Mouse (Mus musculus): ENCODE measurements around the gene Shroom3.

Gene Shroom3

DNA sequence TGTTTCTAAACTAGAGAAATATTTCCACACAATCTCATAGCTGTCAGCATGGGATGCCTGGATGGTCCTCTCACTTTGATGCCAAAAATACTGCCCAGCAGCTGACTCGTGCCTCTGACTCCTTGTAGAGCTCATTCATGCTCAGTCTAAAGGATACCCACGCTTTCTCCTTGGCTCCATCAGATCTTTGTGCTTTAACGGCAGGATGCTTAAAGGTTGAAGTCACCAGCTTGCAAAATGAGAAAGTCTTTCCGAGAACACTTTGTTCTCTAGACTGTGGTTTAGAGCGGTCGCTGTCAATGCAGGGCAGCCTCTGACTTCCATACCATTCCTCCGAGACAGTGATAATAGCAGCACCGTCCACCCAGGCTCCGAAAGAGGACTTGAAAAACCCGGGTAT is 249.8 kb downstream of the Shroom3 start:
- DNase-seq (ENCODE audit: low read depth, low spot score): no peak

DNA sequence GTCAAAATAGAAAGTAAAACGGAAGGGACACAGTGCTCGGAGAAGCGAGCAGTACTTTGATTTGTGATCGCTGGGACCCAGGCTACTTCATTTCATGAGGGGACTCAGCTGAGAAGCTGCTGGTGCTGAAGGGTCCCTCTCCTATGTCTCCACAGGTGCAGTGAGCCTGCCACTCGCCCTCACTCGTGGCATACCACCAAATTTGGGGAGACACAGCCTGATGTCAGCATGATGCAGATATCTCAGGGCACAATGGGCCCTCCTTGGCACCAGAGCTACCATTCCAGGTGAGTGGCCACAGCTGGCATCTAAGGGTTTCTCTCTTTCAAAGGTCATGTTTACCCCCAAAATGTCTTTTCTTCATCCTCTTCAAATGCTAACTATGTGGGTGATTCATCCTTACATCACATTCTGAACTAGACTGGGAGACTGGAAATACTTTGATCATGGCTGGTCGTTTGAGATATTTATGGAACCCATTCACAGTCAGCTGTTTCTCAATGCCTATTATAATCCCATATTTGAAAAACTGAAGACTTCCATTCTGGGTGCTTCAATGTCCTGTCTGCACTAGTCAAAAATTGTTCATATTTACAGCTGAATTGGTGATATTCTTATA is 250.5 kb downstream of the Shroom3 start:
- no peak for DNase-seq (ENCODE audit: low read depth, low spot score)

DNA sequence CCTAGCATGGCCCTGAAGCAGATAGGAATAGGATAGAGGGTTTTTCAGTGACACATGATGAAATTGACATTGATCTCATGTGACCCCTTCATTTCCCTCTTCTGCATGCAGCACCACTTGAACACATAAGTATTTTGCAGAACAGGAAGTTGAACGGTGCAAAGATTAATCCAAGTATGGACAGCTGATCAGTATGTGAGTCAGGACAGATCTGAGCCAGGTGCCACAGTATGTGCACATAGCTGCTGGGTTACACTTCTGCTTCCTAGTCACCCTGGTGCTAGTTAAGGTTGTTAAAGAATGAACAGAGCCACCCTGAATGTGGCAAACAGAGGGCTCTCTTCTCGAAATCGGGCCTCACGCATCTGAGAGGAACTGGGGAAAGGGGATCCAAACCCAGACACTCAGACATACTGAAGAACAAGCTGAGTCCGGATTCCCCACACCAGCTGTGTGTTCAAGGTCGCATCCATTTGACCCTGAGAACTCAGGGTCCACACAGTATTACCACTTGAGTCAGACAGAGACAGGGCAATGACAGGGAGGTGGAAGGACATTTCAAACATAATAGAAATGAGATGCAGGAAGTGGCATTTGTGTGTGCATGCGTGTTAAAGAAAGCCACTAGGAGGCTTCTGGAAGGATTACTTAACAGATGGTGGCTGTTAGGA is 251.2 kb downstream of the Shroom3 start:
- DNase-seq (ENCODE audit: low read depth, low spot score): no peak

DNA sequence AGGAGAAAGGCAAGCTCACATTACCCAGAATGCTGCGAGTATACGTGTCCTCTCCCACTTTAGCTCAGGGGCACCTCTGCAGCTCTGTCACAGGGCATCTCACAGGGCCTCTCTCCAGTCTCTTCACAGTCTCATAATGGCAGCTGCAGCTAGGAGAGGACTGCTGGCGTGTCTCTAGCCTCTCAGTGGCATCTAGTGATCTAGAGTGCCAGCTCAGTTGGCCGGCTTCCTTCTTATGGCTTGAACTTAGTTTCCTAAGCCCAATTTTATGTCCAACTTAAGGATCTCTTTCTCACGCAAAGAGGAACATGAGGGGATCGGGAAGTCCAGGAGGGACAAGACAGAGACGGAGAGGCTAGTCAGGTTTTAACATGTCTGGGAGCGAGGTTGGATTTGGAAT is 252.6 kb downstream of the Shroom3 start:
- DNase-seq (ENCODE audit: low read depth, low spot score): no peak

DNA sequence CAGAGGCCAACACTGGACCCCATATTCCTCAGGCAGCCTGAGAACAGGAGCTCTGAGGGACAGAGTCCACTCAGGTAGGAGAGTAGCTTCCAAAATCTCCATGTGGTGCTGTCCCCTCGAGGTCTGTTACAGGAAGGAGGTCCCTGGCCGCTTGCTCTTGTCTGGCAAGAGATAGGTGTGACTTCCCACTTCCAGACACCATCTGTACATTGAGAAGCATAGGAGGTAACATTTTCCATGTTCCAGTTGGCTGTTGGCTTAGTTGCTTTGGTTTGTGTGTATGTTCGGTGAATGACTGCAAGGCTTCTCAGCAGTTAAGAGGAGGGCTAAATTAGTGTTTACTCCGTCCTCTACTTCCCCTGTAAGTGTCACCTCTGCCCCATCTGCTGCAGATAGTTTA is 254.5 kb downstream of the Shroom3 start:
- DNase-seq (ENCODE audit: low read depth, low spot score): no peak

DNA sequence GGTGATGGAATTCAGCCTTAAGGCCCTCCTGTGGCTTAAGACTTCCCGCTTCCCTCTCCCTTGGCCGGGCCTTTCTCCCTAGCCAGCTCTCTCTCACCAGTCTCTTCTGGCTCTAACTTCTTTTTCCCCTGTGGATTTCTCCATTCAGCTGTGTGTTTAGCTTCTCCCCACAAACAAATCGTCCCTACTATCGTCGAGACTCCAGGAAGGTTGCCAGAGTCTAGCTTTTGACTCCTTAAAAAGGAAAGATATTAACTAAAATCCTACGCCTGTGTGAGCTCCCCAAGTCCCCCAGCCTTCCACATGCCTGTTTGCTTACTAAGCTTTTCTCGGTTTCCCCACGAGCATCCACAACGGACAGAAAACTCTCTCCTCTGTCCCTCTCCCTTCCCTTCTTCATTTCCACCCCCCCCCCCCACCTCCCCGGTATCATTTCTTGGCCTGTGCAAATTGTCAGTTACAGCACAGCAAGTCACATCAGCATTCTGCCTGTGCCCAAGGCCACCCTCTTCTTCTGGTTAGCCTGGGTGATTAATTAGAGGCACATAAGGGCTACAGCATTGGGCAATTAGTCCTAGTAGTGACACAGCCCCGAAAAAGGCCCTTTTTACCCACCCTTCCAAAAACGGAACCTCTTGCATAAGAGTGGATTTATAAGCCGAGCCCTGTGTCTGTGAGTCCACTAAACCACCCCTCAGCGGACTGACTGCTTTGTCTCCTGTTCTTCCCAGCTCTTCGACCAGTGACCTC is 256.2 kb downstream of the Shroom3 start:
- DNase-seq (ENCODE audit: low read depth, low spot score): no peak

DNA sequence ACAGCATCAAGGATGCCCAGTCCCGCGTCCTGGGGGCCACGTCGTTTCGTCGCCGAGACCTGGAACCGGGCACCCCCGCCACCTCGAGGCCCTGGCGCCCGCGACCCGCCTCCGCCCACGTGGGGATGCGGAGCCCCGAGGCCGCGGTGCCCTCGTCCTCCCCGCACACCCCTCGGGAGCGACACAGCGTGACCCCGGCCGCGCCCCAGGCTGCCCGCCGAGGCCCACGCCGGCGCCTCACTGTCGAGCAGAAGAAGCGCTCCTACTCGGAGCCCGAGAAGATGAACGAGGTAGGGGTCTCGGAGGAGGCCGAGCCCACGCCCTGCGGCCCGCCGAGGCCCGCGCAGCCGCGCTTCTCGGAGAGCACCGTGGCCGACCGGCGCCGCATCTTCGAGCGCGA is 258.9 kb downstream of the Shroom3 start:
- DNase-seq (ENCODE audit: low read depth, low spot score): no peak

- DNase-seq (ENCODE audit: low read depth, low spot score): no peak
Observed at GRCm38 (mm10) chr5:92942577-92942976, 259.3 kb downstream of the Shroom3 start.

- no peak for DNase-seq (ENCODE audit: low read depth, low spot score)
Observed at GRCm38 (mm10) chr5:92944867-92945266, 261.6 kb downstream of the Shroom3 start.

DNA sequence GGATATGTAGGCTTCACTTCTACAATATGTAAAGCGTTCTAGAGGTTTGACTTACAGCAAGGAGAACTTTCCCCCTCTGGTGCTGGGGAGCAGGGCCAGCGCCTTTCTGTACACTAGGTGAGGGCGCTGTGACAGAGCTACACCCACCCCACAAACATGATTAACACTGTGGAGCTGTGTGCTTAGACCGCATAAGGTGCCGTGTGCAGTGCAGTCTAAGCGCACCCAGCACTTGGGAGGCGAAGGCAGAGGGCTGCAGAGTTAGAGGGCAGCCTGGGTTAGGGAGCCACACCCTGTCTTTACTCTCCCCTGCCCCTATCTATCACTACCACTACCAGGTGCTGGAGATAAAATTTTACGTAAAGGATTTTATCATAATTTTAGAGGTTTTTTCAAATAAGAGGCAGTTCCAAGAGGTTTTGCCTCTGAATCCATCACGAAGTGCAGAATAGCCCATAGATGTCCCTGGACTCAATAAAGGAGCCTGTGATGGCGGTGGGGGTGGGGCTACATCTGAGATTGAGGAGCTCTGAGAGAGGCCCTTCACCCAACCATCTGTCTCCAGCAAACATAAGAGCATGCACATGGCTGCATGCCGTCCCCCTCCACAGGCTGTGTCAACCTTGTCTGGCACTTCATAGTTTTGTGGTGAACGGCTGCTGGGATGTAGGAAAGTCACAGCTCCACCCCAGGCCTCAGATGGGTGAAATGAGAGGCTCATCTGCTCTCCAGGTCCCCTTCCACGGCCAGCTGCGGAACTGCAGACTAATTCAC is 265.9 kb downstream of the Shroom3 start:
- DNase-seq (ENCODE audit: low read depth, low spot score): no peak

DNA sequence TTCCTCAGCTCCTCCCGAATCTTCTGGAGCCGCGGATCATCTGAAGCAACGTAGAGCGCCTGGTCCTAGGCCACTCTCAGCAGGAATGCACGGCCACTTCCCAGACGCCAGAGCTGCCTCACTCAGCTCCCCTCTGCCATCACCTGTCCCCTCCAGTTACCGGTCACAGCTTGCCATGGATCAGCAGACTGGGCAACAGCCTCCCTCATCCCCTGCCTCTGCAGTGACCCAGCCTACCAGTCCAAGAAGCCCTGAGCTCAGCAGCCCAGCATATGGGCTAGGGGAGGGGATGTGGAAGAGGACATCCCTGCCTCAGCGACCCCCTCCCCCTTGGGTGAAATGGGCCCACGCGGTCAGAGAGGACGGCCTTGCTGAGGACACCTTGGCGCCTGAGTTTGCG is 267.3 kb downstream of the Shroom3 start:
- no peak for DNase-seq (ENCODE audit: low read depth, low spot score)

GRCm38 (mm10) chr5:92951079-92951478 is 267.8 kb downstream of the Shroom3 start:
- no peak for DNase-seq (ENCODE audit: low read depth, low spot score)

DNA sequence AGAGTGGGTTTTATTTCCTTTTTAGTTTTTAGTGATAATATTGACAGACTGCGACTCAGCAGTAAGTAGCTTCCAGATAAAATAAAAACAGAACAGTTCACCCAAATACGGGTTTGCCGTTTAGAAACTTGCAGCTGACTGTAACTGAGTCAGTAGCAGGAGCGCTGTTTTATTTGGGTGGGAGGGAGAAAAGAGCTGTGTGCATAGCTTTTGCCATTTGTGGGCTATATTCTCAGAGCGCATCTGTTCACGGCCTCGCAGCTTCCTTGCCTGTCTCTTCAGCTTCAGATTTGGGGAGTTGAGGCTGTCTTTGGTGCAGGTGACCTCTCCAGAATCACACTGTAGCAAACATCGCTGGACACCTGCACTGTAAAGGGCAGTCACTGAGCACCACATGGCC is 270.6 kb downstream of the Shroom3 start:
- DNase-seq (ENCODE audit: low read depth, low spot score): no peak

DNA sequence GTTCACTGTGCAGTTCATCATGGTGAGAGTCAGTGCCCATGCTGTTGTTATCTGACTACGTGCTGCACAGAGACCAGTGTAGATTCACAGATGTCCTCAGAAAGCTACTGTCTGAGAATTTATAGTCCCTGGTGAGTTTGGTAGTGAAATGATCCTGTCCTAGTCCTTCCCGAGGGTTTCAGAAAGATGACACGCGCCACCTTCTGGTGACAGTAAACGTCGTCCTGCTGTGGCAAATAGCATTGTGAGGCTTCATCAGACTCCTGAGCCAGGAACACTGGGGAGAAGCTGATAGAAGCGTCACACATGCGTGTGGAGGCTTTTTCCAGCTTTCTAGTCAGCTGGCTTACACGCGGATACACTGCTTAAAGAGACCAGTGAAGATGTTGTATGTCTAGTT is 271.1 kb downstream of the Shroom3 start:
- DNase-seq (ENCODE audit: low read depth, low spot score): no peak

DNA sequence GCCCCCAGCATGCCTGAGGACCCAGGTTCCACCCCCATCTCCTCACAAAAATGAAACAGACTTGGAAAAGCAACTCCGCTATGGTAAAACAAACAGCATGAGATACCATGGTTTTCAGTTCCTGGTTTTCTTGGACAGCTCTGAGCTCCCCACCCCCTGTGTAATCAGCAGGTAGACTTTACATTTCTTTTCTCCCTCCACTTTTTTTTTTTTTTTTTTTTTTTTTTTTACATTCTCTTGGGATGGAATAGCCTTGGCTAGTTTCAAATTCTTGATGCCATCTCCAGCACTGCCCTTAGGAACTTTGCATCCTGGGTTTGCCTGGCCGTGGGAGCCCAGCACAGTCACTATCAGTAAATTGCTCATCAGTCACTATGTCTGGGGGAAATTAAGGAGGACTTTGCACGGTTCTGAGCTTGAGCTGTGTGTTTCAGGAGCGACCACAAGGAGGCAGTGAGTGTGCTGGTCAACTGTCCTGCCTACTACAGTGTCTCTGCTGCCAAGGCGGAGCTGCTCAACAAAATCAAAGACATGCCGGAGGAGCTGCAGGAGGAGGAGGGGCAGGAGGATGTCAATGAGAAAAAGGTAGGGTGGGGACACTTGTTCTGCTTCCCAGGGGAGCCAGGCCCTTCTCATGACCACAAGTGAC is 271.7 kb downstream of the Shroom3 start:
- DNase-seq (ENCODE audit: low read depth, low spot score): no peak

GRCm38 (mm10) chr5:92959287-92959686 is 276.1 kb downstream of the Shroom3 start:
- DNase-seq (ENCODE audit: low read depth, low spot score): no peak

GRCm38 (mm10) chr5:92959708-92960107 is 276.5 kb downstream of the Shroom3 start:
- no peak for DNase-seq (ENCODE audit: low read depth, low spot score)

DNA sequence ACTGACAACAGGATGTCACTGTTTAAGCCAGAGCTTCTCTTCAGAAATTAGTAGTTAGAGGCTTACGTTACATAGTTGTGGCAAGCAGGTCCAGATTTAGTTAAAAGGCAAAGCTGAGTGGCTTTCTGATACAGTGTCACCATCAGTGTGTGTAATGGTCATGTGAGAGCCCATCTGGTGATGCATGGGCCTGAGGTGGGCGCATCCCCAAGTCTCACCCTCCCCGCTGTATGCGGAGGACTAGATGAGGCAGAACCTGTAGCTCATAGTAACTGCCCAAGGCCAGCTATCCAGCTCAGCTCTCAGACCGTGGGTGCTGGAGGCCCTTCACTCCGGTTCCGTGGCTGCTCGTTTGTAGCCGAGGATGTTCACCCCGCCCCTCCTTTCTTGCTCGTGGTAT is 278.1 kb downstream of the Shroom3 start:
- no peak for DNase-seq (ENCODE audit: low read depth, low spot score)

GRCm38 (mm10) chr5:92961770-92962231 is 278.6 kb downstream of the Shroom3 start:
- no peak for DNase-seq (ENCODE audit: low read depth, low spot score)

GRCm38 (mm10) chr5:92964691-92965090 is 281.5 kb downstream of the Shroom3 start:
- no peak for DNase-seq (ENCODE audit: low read depth, low spot score)

DNA sequence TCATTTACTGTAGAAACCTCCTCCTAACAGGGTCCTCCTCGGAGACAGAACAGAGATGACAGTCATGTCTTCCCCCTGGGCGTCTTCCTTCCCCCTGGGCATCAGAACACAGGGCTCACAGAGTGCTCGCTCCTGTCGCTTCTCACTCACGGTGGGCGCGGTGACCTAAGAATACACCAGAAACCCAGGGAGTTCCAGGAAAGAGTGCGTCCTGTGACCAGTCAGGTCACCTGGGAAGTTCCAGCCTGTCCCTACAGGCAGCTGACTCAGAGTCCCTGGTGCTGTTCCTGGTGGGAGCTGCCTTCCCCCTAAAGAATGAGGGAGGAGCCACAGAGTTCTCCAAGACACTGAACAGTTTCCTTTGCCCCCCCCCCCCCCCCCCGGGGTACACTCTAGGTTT is 283.9 kb downstream of the Shroom3 start:
- DNase-seq (ENCODE audit: low read depth, low spot score): no peak

DNA sequence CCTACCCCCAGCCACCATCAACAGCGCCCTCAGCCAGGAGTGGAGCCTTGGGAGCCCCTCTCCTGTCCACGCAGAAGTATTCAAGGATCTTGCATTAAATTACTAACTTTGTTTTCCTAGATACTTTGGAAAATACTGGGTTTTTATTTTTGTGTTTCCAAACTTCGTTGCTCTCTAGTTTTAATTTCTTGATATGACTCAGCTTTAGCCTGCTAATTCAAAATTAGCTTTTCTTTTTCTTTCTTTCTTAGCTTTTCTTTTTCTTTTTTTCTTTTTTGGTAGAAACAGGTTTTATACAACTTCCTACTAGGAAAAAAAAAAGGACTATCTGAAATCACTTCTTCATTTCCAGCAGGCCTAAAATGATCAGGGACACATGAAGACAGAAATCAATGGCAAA is 284.7 kb downstream of the Shroom3 start:
- no peak for DNase-seq (ENCODE audit: low read depth, low spot score)
